Mouse (Mus musculus): Measurements from ENCODE around the gene Hrasls5. TPM values are rescaled to one million over a fixed set of nuclear protein-coding genes. Genes with fewer than 3 reads are reported as not detected.
A peak's percentile ranks its signal among the peaks of the same experiment; 100 is the strongest.

The Hrasls5 gene
- polyA plus RNA-seq, 1 experiment, result 0.23 TPM

- no peak for TF ChIP-seq POLR2A (IDR thresholded peaks at IDR 0.05; ENCODE audit: extremely low read depth, insufficient read depth, low read length)
- TF ChIP-seq CTCF (IDR thresholded peaks at IDR 0.05; ENCODE audit: extremely low read depth, insufficient read depth, low read length), result no peak
- peak overlapping the region; percentile 11; the same call in 1 of the 2 replicates for H3K4me3 ChIP-seq (ENCODE audit: insufficient read depth, low read length)
- H3K4me1 ChIP-seq (ENCODE audit: control insufficient read depth, insufficient read depth, low read length), result no peaks in the 10 kb centered on the region
- no peak overlapping the region for H3K27ac ChIP-seq (ENCODE audit: insufficient read depth, low read length)
These were observed 6.2 kb upstream of the Hrasls5 start for GRCm38 (mm10) chr19:7605930-7606783.

GRCm38 (mm10) chr19:7606801-7607689 is 5.3 kb upstream of the Hrasls5 start, which contains the start of gene Lgals12:
Gene Lgals12, minus strand, starts transcription at chr19:7607193.
- Histone ChIP-seq H3K4me1 (ENCODE audit: control insufficient read depth, insufficient read depth, low read length) (no peaks in the 10 kb centered on the region), H3K4me3 (ENCODE audit: insufficient read depth, low read length) (peak within 1 kb of the TSS; percentile 11; the same call in 1 of the 2 replicates), H3K27ac (ENCODE audit: insufficient read depth, low read length) (no peak within 1 kb of the TSS)
- TF ChIP-seq CTCF (IDR thresholded peaks at IDR 0.05; ENCODE audit: extremely low read depth, insufficient read depth, low read length), result no peak
- no peak for TF ChIP-seq POLR2A (IDR thresholded peaks at IDR 0.05; ENCODE audit: extremely low read depth, insufficient read depth, low read length)

GRCm38 (mm10) chr19:7607690-7608201 is 4.6 kb upstream of the Hrasls5 start:
- no peaks in the 10 kb centered on the region for H3K4me1 ChIP-seq (ENCODE audit: control insufficient read depth, insufficient read depth, low read length)
- no peak overlapping the region for H3K4me3 ChIP-seq (ENCODE audit: insufficient read depth, low read length)
- no peak overlapping the region for H3K27ac ChIP-seq (ENCODE audit: insufficient read depth, low read length)
- TF ChIP-seq POLR2A (IDR thresholded peaks at IDR 0.05; ENCODE audit: extremely low read depth, insufficient read depth, low read length), result no peak
- TF ChIP-seq CTCF (IDR thresholded peaks at IDR 0.05; ENCODE audit: extremely low read depth, insufficient read depth, low read length), result no peak

- peaks cover 1% of the 10 kb centered on the region; the same call in 1 of the 2 replicates for H3K4me1 ChIP-seq (ENCODE audit: control insufficient read depth, insufficient read depth, low read length)
- TF ChIP-seq CTCF (IDR thresholded peaks at IDR 0.05; ENCODE audit: extremely low read depth, insufficient read depth, low read length) (no peak), POLR2A (IDR thresholded peaks at IDR 0.05; ENCODE audit: extremely low read depth, insufficient read depth, low read length) (no peak)
- no peak overlapping the region for H3K27ac ChIP-seq (ENCODE audit: insufficient read depth, low read length)
- no peak overlapping the region for H3K4me3 ChIP-seq (ENCODE audit: insufficient read depth, low read length)
These were observed 810 bp downstream of the Hrasls5 start for GRCm38 (mm10) chr19:7613151-7613550.

- TF ChIP-seq POLR2A (IDR thresholded peaks at IDR 0.05; ENCODE audit: extremely low read depth, insufficient read depth, low read length) (no peak), CTCF (IDR thresholded peaks at IDR 0.05; ENCODE audit: extremely low read depth, insufficient read depth, low read length) (no peak)
- Histone ChIP-seq H3K4me3 (ENCODE audit: insufficient read depth, low read length) (no peak overlapping the region), H3K27ac (ENCODE audit: insufficient read depth, low read length) (no peak overlapping the region), H3K4me1 (ENCODE audit: control insufficient read depth, insufficient read depth, low read length) (peaks cover 1% of the 10 kb centered on the region; the same call in 1 of the 2 replicates)
These were observed 4.0 kb downstream of the Hrasls5 start for GRCm38 (mm10) chr19:7616231-7616930.

- H3K4me3 ChIP-seq (ENCODE audit: insufficient read depth, low read length), result no peak overlapping the region
- no peak for TF ChIP-seq CTCF (IDR thresholded peaks at IDR 0.05; ENCODE audit: extremely low read depth, insufficient read depth, low read length)
- TF ChIP-seq POLR2A (IDR thresholded peaks at IDR 0.05; ENCODE audit: extremely low read depth, insufficient read depth, low read length), result no peak
- peaks cover 1% of the 10 kb centered on the region; the same call in 1 of the 2 replicates for H3K4me1 ChIP-seq (ENCODE audit: control insufficient read depth, insufficient read depth, low read length)
- H3K27ac ChIP-seq (ENCODE audit: insufficient read depth, low read length), result no peak overlapping the region
These were observed 4.7 kb downstream of the Hrasls5 start for GRCm38 (mm10) chr19:7617085-7617484.

GRCm38 (mm10) chr19:7617696-7618095 is 5.4 kb downstream of the Hrasls5 start:
- peaks cover 1% of the 10 kb centered on the region; the same call in 1 of the 2 replicates for H3K4me1 ChIP-seq (ENCODE audit: control insufficient read depth, insufficient read depth, low read length)
- peak; percentile 71 for TF ChIP-seq CTCF (IDR thresholded peaks at IDR 0.05; ENCODE audit: extremely low read depth, insufficient read depth, low read length)
- TF ChIP-seq POLR2A (IDR thresholded peaks at IDR 0.05; ENCODE audit: extremely low read depth, insufficient read depth, low read length), result no peak

GRCm38 (mm10) chr19:7633021-7633420 is 20.7 kb downstream of the Hrasls5 start:
- Histone ChIP-seq H3K27ac (ENCODE audit: insufficient read depth, low read length) (no peak overlapping the region), H3K4me3 (ENCODE audit: insufficient read depth, low read length) (no peak overlapping the region), H3K4me1 (ENCODE audit: control insufficient read depth, insufficient read depth, low read length) (no peaks in the 10 kb centered on the region)
- TF ChIP-seq POLR2A (IDR thresholded peaks at IDR 0.05; ENCODE audit: extremely low read depth, insufficient read depth, low read length) (no peak), CTCF (IDR thresholded peaks at IDR 0.05; ENCODE audit: extremely low read depth, insufficient read depth, low read length) (no peak)

More at GRCm38 (mm10) chr19:7617696-7618095, 5.4 kb downstream of the Hrasls5 start:
- no peak overlapping the region for H3K27ac ChIP-seq (ENCODE audit: insufficient read depth, low read length)
- H3K4me3 ChIP-seq (ENCODE audit: insufficient read depth, low read length), result no peak overlapping the region; the same call in 1 of the 2 replicates

All from cortical plate, adult 2 months (tissue).